Mouse (Mus musculus): ENCODE measurements at regions not wholly inside any gene's neighbourhood (a gene's known extent, or its start where the extent isn't known, plus 50 kb on each side); places are given as distances from the start of the nearest gene placed in this dataset.
A peak's percentile ranks its signal among the peaks of the same experiment; 100 is the strongest.

GRCm38 (mm10) chr15:68384571-68385335 lies 1884.0 kb upstream of the Lrrc6 start:
- no peak for ATAC-seq (replicated peaks; ENCODE audit: poor library complexity)

- ATAC-seq (replicated peaks; ENCODE audit: poor library complexity) = no peak
Measured at GRCm38 (mm10) chr15:68375166-68375565, 1874.5 kb upstream of the Lrrc6 start.

- ATAC-seq (replicated peaks; ENCODE audit: poor library complexity) = no peak
Measured at GRCm38 (mm10) chr15:68366816-68367215, 1866.1 kb upstream of the Lrrc6 start.

GRCm38 (mm10) chr15:68363058-68363735 lies 1862.5 kb upstream of the Lrrc6 start:
- peak; percentile 87 for ATAC-seq (replicated peaks; ENCODE audit: poor library complexity)

- peak; percentile 23 for ATAC-seq (replicated peaks; ENCODE audit: poor library complexity)
Measured at GRCm38 (mm10) chr15:68362081-68363057, 1861.7 kb upstream of the Lrrc6 start.

- ATAC-seq (replicated peaks; ENCODE audit: poor library complexity) = no peak
Measured at GRCm38 (mm10) chr15:68360956-68361908, 1860.5 kb upstream of the Lrrc6 start.

- ATAC-seq (replicated peaks; ENCODE audit: poor library complexity) = no peak
Measured at GRCm38 (mm10) chr15:68359496-68359895, 1858.8 kb upstream of the Lrrc6 start.

GRCm38 (mm10) chr15:68355957-68356356 lies 1855.2 kb upstream of the Lrrc6 start:
- no peak for ATAC-seq (replicated peaks; ENCODE audit: poor library complexity)

- ATAC-seq (replicated peaks; ENCODE audit: poor library complexity) = no peak
Measured at GRCm38 (mm10) chr15:68344652-68345051, 1843.9 kb upstream of the Lrrc6 start.

GRCm38 (mm10) chr15:68342542-68342941 lies 1841.8 kb upstream of the Lrrc6 start:
- ATAC-seq (replicated peaks; ENCODE audit: poor library complexity) = no peak

GRCm38 (mm10) chr15:68341056-68341455 lies 1840.3 kb upstream of the Lrrc6 start:
- ATAC-seq (replicated peaks; ENCODE audit: poor library complexity) = no peak

GRCm38 (mm10) chr15:68337264-68337663 lies 1836.6 kb upstream of the Lrrc6 start:
- ATAC-seq (replicated peaks; ENCODE audit: poor library complexity) = no peak

- ATAC-seq (replicated peaks; ENCODE audit: poor library complexity) = no peak
Measured at GRCm38 (mm10) chr15:68335837-68336236, 1835.1 kb upstream of the Lrrc6 start.

- no peak for ATAC-seq (replicated peaks; ENCODE audit: poor library complexity)
Measured at GRCm38 (mm10) chr15:68316116-68316515, 1815.4 kb upstream of the Lrrc6 start.

Data from megakaryocyte progenitor cell, adult 5-6 weeks (primary cell).